Mouse (Mus musculus) urinary bladder, postnatal 10 days (tissue): Measurements from ENCODE around the gene Ddx54.

ENCODE experiments used
- DNase-seq: peaks from one replicate; pipeline ENCODE4 v3.0.0; 2022; ENCODE audit warnings: low spot score

Ddx54 gene

DNA sequence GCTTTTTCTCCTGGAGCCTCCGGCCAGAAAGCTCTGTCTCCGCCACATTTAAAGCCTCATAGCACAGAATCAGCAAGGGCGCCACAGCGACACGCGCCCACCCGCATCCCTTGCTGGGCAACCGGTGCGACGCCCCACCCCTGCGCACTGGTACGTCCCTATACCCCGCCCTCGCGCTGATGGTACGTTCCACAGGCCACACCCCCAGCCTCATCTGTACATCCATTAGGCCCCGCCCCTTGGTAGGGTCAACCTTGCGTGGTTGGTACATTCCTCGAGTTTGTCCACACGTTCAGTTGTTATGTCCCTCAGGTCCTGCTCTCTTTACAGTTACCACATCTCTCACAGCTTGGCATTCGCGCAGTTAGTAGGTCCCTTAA lies at the start of gene Ddx54, which contains the start of gene Rita1:
Gene Ddx54 (plus strand): TSS at position 298 of the 380 bp plus-strand sequence.
Gene Rita1 (minus strand): TSS at position 148 of the 380 bp plus-strand sequence.
- peak; percentile 79 for DNase-seq

DNA sequence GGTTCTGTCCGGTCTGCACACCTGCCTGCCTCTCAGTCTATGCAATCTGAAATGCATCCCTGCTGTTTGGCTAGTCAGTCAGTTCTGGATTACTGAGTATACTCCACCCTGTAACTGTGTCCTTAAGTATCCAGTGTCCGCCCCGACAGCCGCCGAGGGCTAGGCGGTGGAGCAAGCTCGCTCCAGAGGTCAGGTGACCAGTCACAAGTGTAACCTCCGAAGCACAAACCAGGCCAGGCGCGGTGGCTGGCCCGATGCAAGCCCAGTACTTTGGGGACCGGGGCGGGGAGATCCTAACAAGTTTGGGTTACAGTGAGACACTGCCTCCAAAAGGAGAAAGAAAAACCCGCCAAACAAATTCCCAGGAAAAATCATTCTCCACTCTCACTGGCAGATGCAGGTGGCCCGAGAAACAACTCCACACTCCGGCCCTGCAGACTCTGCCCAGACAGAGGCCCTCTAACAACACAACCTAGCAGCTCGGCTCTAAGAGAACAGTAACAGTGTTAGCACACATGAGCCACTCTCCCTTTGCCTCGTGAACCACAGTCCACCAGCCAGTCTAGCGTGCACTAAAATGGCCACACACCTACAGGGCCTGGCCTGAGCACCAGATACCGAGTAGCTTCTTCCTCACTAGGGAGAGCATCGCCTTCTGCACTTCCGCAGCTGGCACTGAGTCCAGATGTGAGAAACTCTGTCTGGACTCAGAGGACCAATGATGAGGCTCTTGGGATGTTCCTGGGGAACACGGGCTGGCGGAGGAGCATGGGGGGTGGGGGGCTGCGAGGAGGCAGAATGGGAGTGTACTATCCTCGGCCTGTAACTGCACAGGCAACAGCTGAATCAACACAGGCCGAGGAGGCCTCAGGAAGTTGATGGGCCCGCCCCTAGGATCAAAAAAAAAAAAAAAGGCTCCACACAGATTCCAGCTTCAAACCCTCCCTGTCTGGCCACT lies 49.3 kb upstream of the Ddx54 start:
- no peak for DNase-seq

DNA sequence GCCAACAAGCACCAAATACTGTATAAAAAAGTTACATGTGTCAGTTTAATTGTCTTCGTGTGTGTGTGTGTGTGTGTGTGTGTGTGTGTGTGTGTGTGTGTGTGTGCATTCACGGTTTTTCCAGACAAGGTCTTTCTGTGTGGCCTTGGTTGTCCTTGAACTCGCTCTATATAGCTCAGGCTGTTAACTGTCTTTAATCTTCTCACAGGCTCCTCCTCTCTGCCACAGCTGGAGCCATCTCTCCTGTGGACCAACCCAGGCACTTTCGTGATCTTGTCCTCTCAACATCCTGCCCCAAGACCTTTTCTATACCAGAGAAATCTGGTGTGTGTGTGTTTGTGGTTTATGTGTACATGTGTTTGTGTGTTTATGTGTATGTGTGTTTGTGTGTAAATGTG lies 48.6 kb upstream of the Ddx54 start:
- DNase-seq = no peak

DNA sequence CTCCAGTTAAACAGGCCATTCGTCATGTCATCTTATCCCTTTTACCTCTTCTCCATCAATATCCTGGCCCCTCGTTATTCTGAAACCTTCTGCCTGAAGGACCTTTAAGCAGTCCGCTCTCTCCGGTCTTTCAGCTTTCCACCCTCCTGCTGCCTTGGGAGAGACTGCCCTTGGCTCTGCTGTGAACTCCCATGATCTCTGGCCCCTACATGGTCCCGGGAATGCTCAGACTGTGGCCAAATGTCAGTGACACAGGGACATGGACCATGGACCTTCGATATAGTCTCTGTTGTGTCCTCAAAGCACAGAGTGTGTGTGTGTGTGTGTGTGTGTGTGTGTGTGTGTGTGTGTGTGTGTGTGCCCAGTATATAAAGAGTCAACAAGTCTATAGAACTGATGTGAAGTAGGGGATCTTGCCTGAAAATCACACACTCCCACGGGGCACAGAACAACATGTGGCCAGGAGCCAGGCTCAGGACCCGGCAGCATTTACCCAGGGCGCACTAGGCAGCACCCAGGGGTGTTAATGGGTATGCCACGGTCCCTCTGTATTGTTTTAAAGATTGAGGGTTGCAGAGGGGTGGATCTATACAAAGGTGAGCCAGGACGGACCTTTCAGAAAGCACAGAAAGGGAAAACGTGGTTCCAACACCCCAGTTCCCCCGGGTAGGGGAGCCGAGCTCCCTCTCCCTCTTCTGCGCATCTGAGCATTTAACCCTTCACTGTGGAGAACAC lies 47.2 kb upstream of the Ddx54 start:
- DNase-seq = no peak

DNA sequence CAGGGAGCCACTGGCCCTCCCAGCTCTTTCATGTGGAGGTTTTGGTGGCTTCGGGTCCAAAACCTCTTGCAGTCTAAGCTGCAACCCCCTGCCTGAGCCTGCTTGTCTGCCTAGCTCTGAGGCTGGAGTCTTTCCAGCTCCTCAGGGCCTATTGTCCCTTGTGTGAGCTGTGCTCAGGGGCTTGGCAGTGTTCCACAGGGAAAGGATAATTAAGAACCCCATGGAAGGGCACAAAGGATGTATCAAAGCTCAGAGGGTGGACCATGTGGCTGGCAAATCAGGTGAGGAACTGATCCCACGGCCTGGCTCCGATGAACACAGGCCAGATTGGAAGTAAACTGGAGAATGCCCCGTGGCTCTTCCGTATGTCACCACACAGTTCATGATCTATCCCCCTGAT lies 46.4 kb upstream of the Ddx54 start:
- DNase-seq = no peak

DNA sequence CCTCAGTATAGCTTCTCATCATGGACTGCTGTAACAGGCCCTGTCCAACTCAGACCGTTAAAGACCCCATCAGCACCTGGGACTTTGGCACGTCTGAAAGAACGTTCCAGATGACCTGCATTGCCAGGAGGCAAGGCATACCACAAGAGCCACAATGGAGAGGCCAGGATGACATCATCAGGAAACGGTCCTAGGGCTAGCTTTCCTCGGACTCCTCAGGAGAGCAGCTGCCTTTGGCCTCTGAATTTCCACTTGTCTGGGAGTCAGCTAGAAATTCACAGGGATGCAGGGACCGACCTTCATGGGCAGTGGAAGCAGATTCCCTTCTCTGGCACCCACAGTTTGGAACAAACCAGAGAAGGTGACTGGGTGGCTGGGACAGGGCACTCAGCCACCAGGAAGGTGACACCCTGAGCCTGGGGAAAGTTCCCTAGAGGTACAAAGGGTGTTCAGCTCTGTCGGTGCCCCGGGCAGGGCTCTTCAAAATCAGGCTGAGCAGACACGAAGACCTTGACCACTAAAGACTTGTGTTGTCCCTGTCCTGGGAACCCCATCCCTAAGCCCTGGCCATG lies 45.8 kb upstream of the Ddx54 start:
- no peak for DNase-seq

DNA sequence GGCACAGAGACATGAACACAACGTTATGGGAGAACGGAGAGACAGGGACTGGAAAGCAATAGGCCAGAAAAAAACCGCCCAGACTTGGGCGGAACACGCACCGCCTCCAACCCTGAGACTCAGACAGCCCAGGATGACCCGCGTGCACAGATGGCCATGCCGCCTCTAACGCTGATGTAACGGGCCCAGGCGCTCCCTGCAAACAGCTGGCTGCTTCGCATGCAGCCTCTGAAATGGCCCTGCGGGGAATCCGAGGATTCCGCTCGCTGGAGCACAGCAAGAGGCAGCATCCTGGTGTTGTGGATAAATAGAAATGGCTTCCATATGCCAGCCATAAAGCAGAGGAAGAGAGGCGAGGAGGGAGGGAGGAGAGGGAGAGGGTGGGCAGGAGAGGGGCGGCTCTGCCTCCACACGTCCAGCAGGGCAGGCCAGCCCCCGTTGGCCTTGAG lies 45.3 kb upstream of the Ddx54 start:
- DNase-seq = no peak

DNA sequence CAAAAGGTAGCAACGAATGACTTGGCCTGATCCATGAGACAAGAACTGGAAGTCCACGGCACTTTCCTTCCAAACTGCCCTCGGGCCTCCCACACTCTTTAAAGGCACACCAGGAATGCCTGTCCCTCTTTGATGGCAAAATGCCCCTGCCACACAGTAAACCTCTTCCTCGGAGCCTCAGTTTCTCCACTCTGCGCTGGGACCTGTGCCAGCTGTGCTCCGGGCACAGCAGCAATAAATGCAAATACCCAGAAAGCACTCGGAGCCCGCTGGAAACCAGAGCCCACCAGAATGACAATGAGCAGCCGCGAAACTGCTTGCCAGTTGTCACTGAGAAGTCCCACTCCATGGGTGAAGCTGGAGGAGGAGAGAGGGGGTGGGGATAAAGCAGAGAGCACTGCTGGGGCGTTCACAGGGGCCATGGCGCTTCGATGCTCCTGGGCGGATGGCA lies 44.8 kb upstream of the Ddx54 start:
- DNase-seq = no peak

DNA sequence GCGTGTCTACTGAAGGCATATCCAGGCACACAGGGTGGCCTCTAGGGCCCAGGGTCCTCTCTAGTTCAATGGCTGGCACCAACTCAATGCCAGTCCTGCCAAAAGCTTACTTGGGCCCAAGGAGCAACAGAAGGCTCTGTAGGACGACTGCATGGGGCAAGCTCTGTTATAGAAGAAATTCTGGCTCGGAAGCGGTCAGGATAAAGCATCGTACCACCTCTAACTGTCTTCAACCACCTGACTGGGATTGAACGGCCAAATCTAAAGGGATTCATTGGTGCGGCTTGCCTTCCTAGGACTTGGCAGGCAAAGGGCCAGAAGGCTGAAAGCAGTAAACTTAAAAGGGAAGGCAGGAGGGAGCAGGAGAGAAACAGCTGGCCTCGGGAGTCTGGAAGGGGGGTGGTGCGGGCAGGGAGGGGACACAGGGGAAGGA lies 44.2 kb upstream of the Ddx54 start:
- no peak for DNase-seq

DNA sequence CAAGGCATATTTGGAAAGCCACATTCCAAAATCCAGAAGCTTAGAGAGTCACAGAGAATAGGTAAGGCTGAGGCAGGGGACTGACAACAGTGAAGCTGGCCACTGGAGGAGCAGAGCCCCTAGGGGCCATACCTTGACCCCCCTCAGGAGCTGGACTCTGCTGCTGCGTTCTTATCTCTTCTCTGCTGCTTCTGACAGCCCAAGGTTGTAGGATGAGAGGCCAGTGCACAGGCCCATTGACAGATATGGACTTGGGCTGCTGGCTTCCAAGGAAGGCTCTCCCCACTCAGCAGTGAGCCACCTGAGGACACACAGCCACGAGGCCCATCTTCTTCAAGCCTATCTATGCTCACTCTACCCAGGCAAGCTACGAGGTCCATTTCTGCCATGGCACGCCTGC lies 43.6 kb upstream of the Ddx54 start:
- no peak for DNase-seq

DNA sequence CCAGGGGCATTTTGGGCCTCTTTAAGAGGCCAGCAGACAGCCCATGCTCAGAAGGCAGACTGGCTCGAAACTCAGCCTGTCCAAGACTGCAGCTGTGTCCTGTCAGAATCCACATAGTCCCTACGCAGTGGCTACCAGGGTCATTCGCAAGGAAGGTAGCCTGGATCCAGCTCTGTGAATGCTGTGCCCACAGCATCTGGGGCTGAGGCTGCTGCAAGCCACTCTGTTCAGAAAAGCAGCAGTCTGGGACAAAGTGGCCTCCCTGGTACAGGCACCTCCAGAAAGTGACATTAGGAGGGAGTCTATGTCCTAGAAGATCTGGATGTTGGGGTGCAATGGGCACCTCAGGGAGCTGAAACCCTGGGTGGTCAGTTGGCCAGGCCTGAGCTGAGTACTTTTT lies 42.7 kb upstream of the Ddx54 start:
- no peak for DNase-seq

DNA sequence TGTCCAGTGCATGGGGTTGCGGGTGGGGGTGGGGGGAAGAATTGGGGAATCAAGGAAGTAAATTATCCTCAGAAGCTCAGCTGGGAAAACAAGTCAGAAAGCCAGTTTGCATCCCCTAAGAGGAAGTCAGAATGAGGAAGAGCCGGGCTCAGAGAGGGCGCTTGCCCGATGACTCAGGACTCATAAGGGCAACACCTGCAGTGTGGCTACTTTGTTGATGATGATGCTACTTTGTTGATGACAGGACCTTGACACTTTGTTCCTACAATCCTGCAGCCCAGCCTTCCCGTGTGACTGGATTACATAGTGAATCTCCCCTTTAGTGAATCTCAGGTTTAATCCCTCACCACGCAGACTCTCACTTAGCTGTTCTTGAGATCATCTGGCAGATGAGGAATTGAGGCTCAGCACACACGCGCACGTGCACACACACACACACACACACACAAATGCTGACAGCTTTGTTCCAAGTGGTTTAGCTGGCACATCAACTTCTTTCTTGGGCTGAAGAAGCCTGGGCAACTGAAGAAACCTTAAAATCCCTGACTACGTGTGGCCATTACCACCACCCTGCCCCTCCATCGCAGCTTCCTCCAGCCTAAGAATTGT lies 42.1 kb upstream of the Ddx54 start:
- DNase-seq = no peak

DNA sequence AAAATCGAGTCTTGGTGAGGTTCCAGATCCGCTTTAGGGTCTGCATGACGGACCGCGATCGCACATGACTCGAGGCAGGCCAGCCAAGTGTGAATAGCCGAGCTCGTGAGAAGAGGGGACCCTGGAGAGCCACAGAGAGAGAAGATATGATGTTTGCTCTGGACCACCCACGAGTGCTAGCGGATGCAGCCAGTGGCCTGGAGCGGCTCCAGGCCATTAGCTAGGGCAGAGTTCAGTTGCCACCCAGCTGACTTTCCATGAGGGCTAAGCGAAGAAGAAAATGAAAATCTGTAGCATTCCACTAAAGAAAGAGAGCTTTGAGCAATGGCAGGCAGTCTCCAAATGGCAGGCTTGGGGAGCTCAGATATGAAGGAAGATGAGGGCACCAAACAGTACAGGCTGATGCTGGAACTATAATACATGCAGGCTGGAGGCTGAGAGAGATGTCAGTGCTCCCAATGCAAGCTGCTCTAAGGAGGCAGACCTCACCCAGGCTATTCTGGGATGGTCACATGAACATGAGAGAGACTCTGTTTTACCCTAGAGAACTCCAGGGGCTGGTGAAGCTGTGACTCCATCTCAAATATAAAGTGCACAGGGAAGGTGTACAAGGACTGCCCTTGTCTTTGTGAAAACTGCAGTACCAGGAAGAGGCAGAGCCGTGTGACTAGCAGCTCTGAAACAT lies 41.3 kb upstream of the Ddx54 start:
- no peak for DNase-seq

DNA sequence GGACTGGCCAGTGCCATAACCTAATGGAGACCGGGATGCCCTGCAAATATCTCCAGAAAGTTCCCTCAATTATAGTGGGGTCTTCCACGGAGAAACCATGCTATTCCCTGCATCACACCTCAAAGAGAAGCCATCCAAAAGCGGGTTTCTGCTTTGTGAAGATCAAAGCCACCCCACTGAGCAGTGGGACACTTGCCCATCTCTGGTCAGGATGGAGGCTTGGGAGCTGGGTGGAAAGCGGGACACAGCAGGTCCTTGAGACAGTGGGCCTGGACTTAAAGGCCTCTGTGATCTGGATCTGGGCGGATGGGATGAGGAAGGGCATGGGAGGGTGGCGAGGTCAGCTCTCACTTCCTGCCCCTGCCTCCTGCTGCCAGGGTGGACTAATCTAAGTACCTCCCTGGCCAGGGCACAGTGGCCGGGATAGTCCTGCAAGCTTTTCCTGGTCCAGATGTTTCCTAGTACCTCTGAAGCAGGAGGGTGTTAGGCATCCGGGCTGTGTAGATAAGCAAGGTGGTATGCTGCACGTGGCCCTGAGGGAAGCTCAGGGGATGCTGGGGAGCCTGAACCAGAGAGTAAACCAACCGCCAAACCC lies 38.0 kb upstream of the Ddx54 start:
- no peak for DNase-seq

DNA sequence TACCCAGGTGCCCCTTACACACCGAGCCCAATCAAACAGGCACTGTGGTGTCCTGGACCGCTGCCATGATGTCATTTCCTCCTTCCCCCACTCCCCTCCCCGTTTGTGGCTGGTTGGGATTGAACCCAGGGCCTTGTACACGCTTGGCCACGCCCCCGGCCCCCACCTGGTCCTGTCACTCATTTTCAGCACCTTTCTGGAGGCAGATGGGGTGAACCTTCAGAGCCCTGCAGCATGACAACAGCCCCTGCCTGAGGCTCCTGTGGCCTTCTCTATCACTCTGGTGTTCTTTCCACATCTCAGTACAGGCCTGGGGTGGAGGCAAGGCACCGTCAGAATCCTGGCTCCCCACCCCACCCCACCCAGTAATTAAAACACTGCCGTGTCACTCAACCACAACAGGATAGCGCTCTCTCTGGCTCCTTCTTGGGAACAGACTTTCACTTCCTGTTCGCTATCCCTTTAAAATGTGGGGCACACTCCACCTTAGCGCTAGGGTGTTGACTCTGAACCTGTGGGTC lies 35.7 kb upstream of the Ddx54 start:
- no peak for DNase-seq

DNA sequence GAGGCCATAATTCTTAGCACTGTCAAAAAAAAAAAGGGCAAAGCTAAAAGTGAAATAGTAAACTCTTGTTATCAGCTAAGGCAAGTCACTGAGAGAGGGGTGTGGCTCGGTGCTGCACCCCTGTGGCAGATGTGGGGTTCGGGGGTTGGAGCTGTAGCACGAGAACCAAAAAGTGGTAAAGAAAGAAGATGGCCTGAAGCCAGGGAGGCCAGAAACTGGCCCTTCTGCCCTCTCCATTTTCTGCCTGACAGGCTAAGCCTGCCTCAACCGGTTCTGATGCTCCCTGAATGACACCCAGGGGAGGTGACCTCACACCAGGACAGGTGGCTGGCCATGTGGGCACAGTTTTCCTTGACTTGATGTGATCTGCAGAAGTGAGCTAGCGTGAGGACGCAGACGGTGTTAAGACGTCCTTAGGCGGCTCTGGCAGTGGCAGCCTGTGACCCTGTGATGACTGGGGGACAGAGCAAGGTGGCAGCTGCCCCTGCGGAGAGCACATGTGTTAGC lies 34.6 kb upstream of the Ddx54 start:
- no peak for DNase-seq

DNA sequence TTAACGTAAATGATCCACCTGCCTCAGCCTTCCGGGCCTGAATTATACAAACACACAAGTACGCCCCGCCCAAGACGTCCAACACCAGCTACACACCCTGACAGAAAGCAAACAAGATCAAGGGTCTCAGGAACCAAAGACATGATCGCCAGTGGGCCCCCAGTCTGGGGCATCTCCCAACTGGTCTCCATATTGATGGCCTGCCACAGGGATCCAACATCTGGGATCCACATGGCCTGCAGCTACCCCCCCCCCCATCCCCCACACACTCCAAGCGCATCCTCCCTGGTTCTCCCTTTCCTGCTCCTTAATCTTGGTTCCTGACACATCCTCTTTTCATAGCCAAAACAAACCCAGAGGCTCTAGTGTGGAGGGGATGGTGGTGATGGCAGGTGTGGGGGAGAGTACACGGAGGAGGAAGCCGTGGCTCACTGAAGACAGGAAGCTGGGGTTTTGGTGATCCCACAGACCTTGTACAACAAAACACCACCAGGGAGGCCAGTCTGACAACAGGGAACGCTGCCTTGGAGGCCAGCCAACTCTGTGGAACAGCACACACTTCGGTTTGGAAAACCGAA lies 33.9 kb upstream of the Ddx54 start:
- no peak for DNase-seq

DNA sequence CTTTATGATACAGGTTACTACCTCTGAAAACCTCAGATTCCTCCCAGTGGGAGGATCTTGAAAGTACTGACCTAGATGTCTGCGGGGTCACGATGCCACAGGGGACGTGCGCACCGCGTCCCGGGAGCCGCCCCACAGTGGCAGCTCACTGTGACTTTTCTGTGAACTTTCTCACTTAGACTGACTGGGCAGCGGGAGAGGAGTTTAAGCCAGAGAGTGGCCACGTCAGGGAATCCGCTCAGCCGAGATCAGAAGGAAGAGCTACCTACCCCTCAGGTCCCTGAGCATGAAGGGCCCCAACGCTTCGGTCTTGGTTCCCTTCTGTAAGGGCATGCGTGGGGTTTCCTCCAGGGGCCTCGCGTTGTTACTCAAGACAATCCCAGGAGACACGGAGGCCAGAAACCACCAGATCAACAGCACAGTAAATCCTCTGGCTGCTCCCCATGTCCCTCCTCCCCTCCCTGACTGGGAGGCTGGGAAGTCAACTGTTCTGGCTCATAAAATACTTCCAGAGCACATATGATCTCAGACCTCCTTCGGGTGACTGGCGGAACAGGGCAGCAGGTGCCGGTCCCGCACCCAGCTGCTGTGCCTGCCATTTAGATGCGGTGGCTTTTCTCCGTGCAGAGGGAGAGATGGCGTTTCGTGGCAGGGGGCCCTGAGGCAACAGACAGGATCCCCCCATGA lies 33.2 kb upstream of the Ddx54 start:
- DNase-seq = peak; percentile 55

DNA sequence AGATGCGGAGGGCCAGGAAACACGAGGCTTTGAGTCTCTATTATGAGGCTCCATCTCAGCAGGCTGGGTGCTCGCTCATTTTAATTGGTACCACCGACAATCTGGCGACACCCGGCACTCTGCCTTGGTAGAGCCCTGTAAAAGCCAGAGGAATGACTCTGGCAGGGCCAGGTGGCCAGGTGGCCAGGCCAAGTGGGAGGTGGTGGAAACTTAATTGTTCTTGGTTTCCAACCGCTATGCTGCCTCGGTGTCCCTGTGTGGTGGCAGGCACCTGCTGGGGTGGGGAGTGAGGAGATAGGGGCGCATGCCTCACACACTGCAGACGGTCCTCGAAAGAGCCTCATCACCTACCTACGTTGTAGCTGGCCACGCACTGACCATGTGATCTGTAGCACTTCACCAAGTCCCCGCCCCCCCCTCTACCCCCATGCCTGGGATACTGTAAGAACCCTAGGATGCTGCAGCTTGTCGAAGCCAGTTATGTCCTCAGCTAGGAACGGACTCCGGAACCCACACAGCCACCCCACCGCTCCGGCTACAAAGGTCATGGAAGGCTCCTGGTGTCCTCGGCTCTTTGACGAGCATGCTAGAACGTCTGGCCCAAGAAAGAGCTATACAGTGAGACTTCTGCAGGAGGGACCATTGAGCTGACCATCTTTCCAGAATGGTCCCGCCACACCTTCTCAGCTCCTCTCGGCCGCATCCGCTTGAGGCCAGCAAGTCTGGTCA lies 32.5 kb upstream of the Ddx54 start:
- DNase-seq = no peak
